Mouse (Mus musculus): Measurements from ENCODE around the gene Pfkm. TPM values are rescaled to one million over a fixed set of nuclear protein-coding genes. Genes with fewer than 3 reads are reported as not detected.

Pfkm gene
- polyA plus RNA-seq (2016; fragmentation: Nextera tagmentation; extraction: Ambion mirVana) = 47.1 and 67.5 TPM in 2 replicates

DNA sequence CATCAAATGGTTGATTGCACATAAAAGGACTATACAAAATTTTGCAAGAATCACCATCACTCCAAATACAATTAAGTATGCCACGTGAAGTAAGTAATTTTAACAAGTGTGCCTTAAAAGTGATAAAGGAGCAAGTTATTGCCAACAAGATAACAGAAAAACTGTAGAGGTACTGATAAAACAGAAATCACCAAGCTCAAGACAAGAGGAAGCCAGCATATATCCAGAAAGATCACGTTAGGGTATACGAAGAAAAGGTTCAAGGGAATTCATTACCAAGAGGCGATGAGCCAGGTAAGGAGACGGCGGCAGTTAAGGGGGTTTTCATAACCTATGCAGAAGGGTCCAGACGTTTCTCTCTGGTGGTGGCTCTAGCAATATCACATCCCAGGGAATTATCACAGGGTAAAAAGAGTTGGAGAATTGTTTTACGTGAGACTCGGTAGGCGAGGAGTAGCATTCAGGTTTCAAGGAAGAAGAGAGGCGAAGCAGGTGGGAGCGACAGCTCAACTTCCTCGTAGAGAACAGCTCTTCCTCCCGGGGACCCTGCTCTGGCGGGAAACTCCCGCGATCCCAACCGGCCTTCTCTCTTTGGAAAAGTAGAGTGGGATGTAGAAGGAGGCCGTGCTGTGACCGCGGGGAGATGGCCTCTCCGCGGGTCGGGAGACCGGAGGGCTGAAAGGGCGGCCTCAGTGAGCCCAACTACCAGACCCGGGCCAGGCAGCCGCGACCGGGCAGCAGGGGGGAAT lies at the start of gene Pfkm:
Pfkm (plus strand) TSS at position 218 of the 749 bp plus-strand sequence.
- Histone ChIP-seq H3K27me3 (ENCODE audit: insufficient read depth, poor library complexity, severe bottlenecking) (no peaks in the 10 kb centered on the region), H3K4me3 (peak within 1 kb of the TSS; percentile 96), H3K9me3 (no peaks in the 10 kb centered on the region), H3K4me1 (peaks cover 16% of the 10 kb centered on the region), H3K36me3 (peaks cover 12% of the 10 kb centered on the region), H3K27ac (peak within 1 kb of the TSS; percentile 97)
- no peak for DNase-seq (ENCODE audit: low spot score)
- under 1% methylated on average over 30 of the region's 30 CpGs for WGBS

GRCm38 (mm10) chr15:98043967-98044366 lies 48.4 kb upstream of the Pfkm start:
- no peak for DNase-seq (ENCODE audit: low spot score)
- no peaks in the 10 kb centered on the region for H3K27me3 ChIP-seq (ENCODE audit: insufficient read depth, poor library complexity, severe bottlenecking)
- H3K4me3 ChIP-seq = no peak overlapping the region
- H3K9me3 ChIP-seq = no peaks in the 10 kb centered on the region
- H3K27ac ChIP-seq = no peak overlapping the region
- peaks cover 96% of the 10 kb centered on the region for H3K36me3 ChIP-seq
- WGBS = 91% methylated on average over 6 of the region's 6 CpGs
- no peaks in the 10 kb centered on the region for H3K4me1 ChIP-seq

DNA sequence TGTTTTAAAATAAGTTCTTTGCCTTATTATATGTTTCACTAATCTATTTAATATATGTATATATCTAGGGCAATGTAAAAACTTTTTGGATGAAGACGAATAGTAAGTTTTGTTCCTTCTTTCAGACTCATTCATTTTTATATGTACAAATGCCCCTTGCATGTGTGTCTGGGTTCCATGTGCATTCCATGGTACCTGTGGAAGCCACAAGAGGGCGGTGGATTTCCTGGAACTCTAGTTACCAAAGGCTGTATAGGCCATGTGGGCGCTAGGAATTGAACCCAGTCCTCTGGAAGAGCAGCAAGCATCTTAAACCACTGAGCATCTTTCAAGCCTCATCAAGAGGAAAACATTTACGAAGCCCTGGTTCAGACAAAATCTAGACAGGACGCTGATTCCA lies 48.0 kb upstream of the Pfkm start:
- whole genome bisulfite sequencing = 93% methylated on average over 5 of the region's 5 CpGs
- Histone ChIP-seq H3K4me1 (no peaks in the 10 kb centered on the region), H3K9me3 (no peaks in the 10 kb centered on the region), H3K27me3 (ENCODE audit: insufficient read depth, poor library complexity, severe bottlenecking) (no peaks in the 10 kb centered on the region), H3K4me3 (no peak overlapping the region), H3K36me3 (peaks cover 96% of the 10 kb centered on the region), H3K27ac (no peak overlapping the region)
- DNase-seq (ENCODE audit: low spot score) = no peak

DNA sequence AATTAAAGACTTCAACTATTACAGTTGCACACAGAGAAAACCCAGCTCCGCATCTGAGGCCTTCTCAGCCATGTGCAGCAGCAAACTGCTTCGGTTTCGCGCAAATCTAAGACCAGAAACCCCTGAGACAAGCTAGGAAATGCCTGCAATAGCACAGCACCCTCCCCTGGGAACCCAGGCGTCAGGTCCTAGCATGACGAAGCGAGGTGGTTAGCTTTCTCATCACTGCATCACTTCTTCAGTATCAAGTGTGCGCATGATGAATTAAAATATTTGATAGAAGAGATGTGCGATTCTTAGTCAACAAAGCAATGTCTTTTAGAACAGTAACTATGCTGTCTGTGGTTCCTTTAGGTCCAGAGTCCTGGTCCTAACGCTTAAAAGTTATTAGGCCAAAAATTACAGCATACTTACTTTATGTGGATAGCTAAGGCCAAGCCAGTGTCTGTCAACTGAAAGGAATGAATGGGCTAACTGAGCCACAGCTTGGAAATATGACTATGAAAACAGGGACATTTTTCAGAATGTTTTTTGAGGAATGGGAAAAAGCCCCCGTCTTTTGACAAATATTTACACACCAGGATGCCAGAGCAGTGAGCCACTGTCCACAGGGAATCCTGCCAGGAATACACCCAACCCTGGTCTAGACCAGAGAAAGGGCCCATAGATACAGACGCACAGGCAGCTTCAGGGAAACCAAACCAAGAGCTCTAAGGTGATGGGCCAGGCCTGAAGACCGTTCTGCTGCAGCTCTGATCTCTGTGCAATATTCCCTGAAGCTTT lies 43.3 kb upstream of the Pfkm start:
- no peaks in the 10 kb centered on the region for H3K9me3 ChIP-seq
- H3K27ac ChIP-seq = no peak overlapping the region

GRCm38 (mm10) chr15:98051685-98052084 lies 40.7 kb upstream of the Pfkm start:
- no peak overlapping the region for H3K4me3 ChIP-seq
- H3K4me1 ChIP-seq = peaks cover 3% of the 10 kb centered on the region; the same call in 1 of the 2 replicates
- H3K9me3 ChIP-seq = no peaks in the 10 kb centered on the region
- no peak overlapping the region for H3K27ac ChIP-seq
- no peaks in the 10 kb centered on the region for H3K27me3 ChIP-seq (ENCODE audit: insufficient read depth, poor library complexity, severe bottlenecking)
- peaks cover 80% of the 10 kb centered on the region for H3K36me3 ChIP-seq
- no peak for DNase-seq (ENCODE audit: low spot score)
- WGBS = 65% methylated on average over 5 of the region's 5 CpGs

More for the DNA sequence above, 43.3 kb upstream of the Pfkm start:
- no peaks in the 10 kb centered on the region for H3K27me3 ChIP-seq (ENCODE audit: insufficient read depth, poor library complexity, severe bottlenecking)
- H3K4me3 ChIP-seq = no peak overlapping the region
- DNase-seq (ENCODE audit: low spot score) = no peak
- WGBS = 91% methylated on average over 13 of the region's 13 CpGs
- peaks cover 90% of the 10 kb centered on the region for H3K36me3 ChIP-seq
- no peaks in the 10 kb centered on the region for H3K4me1 ChIP-seq

DNA sequence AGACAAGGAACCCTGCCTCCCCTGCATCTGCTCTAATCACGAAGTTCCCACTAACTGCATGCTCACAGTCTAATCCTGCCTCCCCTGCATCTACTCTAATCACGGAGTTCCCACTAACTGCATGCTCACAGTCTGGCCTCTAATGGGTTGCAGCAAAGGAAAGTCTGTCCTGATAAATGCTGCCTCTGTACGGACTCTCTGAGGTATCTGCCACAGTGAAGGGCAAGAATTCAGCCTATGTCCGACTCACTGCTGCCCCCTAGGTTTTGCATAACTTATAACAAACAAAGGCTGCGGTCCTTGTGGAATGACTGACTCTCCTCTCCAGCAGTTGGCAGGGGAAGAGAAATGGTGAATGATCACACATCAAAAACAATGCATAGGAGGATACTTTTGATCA lies 37.1 kb upstream of the Pfkm start:
- no peak overlapping the region for H3K4me3 ChIP-seq
- H3K4me1 ChIP-seq = peaks cover 3% of the 10 kb centered on the region; the same call in 1 of the 2 replicates
- H3K9me3 ChIP-seq = no peaks in the 10 kb centered on the region
- 20% methylated on average over 5 of the region's 5 CpGs for WGBS
- H3K27me3 ChIP-seq (ENCODE audit: insufficient read depth, poor library complexity, severe bottlenecking) = no peaks in the 10 kb centered on the region
- peak; percentile 82 for DNase-seq (ENCODE audit: low spot score)
- H3K27ac ChIP-seq = 0 out of 2 replicates have a peak overlapping the region, but pooled peaks have one; percentile 29
- peaks cover 75% of the 10 kb centered on the region for H3K36me3 ChIP-seq

DNA sequence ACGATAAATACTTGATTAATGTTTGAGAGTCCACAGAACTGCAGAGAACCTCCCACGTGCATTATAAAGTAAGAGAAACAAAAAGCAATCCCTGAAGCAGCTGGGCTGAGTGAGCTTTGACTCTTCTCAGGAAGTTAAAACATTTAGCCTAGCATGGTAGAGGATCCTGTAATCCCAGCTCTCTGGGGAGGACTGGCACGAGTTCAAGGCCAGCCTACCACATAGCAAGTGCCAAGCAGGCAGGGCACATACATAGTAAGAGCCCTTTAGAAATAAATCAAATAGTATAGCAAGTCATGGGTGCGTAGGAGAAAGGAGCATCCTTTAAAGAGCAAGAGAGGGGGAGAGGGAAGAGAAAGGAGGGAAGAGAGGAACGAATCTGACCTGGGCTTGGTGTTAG lies 26.5 kb upstream of the Pfkm start:
- H3K9me3 ChIP-seq = no peaks in the 10 kb centered on the region
- no peak overlapping the region for H3K27ac ChIP-seq
- peaks cover 91% of the 10 kb centered on the region for H3K36me3 ChIP-seq
- H3K4me3 ChIP-seq = no peak overlapping the region
- no peaks in the 10 kb centered on the region for H3K27me3 ChIP-seq (ENCODE audit: insufficient read depth, poor library complexity, severe bottlenecking)
- H3K4me1 ChIP-seq = peaks cover 10% of the 10 kb centered on the region; the same call in 1 of the 2 replicates
- DNase-seq (ENCODE audit: low spot score) = no peak
- WGBS = 93% methylated on average over 5 of the region's 5 CpGs

DNA sequence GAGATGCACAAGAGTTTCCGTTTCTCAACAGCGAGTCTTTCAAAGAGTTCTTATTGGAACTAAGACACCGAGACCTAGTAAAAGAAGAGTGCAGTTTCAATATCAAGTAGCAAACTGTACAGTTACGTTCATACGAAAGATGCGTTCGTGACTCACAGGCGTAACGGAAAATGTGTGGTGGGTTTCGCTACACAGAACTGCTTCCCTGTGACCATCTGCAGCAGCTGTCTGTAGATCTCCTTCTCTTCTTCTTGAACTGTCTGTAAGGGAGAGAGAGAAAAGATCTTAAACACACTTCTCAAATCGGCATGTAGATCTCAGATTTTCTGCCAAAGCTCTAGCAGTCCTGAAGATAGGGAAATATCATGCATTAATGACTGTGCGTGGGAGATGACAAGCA lies 25.8 kb upstream of the Pfkm start:
- peak; percentile 30 for DNase-seq (ENCODE audit: low spot score)
- 91% methylated on average over 12 of the region's 12 CpGs for WGBS
- Histone ChIP-seq H3K4me3 (no peak overlapping the region), H3K36me3 (peaks cover 87% of the 10 kb centered on the region), H3K27me3 (ENCODE audit: insufficient read depth, poor library complexity, severe bottlenecking) (no peaks in the 10 kb centered on the region), H3K27ac (no peak overlapping the region), H3K4me1 (peaks cover 10% of the 10 kb centered on the region; the same call in 1 of the 2 replicates), H3K9me3 (no peaks in the 10 kb centered on the region)

DNA sequence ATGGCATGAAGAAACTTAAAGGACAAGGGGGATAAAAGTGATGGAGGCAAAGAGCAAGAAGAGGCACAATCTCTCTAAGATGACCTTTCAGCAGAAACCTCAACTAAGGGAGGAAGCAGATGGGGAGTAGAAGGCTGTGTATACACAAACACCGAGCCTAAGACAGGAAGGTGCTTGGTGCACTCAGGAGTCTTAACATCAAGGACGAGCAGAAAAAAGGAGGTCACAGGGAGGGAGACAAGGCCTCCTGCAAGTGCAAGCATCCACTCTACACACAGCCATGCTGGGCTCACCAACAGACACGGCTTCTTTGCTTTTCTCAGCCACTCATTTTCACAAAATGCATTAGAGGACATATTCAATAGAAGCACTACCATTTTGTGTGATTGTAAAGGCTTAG lies 24.9 kb upstream of the Pfkm start:
- peaks cover 10% of the 10 kb centered on the region; the same call in 1 of the 2 replicates for H3K4me1 ChIP-seq
- no peaks in the 10 kb centered on the region for H3K9me3 ChIP-seq
- WGBS = 59% methylated on average over 3 of the region's 3 CpGs
- H3K27ac ChIP-seq = no peak overlapping the region
- H3K36me3 ChIP-seq = peaks cover 83% of the 10 kb centered on the region
- peak; percentile 20 for DNase-seq (ENCODE audit: low spot score)
- H3K27me3 ChIP-seq (ENCODE audit: insufficient read depth, poor library complexity, severe bottlenecking) = no peaks in the 10 kb centered on the region
- no peak overlapping the region for H3K4me3 ChIP-seq

DNA sequence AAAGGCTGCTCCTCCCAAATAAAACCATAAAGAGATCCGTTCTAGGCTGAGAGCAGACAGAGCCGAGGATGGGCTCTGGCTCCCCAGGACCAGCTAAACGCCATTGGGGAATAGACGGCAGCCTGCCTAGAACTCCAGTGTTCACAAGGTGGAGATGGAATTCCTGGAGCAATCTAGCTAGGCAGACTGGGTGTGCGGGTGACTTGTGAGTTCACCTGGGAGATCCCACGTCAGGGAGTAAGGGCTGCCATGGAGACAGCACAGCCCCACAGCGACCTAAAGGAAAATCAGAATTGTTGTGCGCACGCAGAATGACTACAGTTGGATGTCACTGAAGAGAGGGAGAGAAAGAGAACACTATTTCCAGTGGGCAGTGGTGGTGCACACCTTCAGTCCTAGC lies 23.9 kb upstream of the Pfkm start:
- no peak overlapping the region for H3K4me3 ChIP-seq
- 89% methylated on average over 9 of the region's 9 CpGs for WGBS
- peaks cover 81% of the 10 kb centered on the region for H3K36me3 ChIP-seq
- H3K27ac ChIP-seq = no peak overlapping the region
- DNase-seq (ENCODE audit: low spot score) = peak; percentile 55
- no peaks in the 10 kb centered on the region for H3K27me3 ChIP-seq (ENCODE audit: insufficient read depth, poor library complexity, severe bottlenecking)
- peaks cover 10% of the 10 kb centered on the region; the same call in 1 of the 2 replicates for H3K4me1 ChIP-seq
- no peaks in the 10 kb centered on the region for H3K9me3 ChIP-seq

- Histone ChIP-seq H3K4me1 (peaks cover 10% of the 10 kb centered on the region; the same call in 1 of the 2 replicates), H3K27me3 (ENCODE audit: insufficient read depth, poor library complexity, severe bottlenecking) (no peaks in the 10 kb centered on the region), H3K9me3 (no peaks in the 10 kb centered on the region), H3K27ac (no peak overlapping the region), H3K4me3 (no peak overlapping the region), H3K36me3 (peaks cover 79% of the 10 kb centered on the region)
- WGBS = 86% methylated on average over 8 of the region's 8 CpGs
- peak; percentile 64 for DNase-seq (ENCODE audit: low spot score)
These were observed 22.7 kb upstream of the Pfkm start for GRCm38 (mm10) chr15:98069566-98070245.

DNA sequence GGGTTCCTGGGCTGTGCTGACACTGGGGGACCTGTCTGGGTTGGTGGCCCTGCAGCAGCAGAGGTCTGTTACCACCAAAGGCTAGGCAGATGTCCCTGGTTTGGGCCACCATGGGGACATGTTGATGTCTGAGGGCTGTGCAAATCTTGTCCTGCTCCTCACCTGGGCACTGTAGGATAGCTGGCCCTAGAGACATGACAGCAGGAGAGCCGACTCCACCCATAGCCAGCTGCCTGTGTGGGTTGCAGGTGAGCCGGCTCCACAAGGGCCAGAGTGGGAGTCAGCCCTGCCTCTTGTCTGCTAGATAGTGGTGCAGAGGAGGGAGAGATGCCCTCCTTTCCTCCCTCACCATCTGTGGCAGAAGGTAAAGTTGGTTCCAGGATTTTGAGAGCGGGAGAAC lies 22.0 kb upstream of the Pfkm start:
- WGBS = 86% methylated on average over 3 of the region's 3 CpGs
- peaks cover 10% of the 10 kb centered on the region; the same call in 1 of the 2 replicates for H3K4me1 ChIP-seq
- no peak overlapping the region for H3K4me3 ChIP-seq
- H3K9me3 ChIP-seq = no peaks in the 10 kb centered on the region
- H3K27me3 ChIP-seq (ENCODE audit: insufficient read depth, poor library complexity, severe bottlenecking) = no peaks in the 10 kb centered on the region
- H3K27ac ChIP-seq = no peak overlapping the region
- peaks cover 80% of the 10 kb centered on the region for H3K36me3 ChIP-seq
- peak; percentile 68 for DNase-seq (ENCODE audit: low spot score)

Data from heart, embryonic 10.5 days (tissue).